Mouse (Mus musculus): ENCODE data around the gene Gm12216.
"Not testable (repeated sequence)": the region's sequence is repeated elsewhere in the genome, so short reads cannot be mapped to it uniquely, and the experiment has no call there.

The Gm12216 gene

GRCm38 (mm10) chr11:53770125-53770791 is 88.8 kb downstream of the Gm12216 start:
- DNase-seq (ENCODE audit: low read depth), result no peak

- peak; percentile 85 for DNase-seq (ENCODE audit: low read depth)
Measured at GRCm38 (mm10) chr11:53769760-53770124, 89.3 kb downstream of the Gm12216 start, which contains the start of gene Irf1. Gene Irf1 (plus strand): TSS chr11:53770014.

GRCm38 (mm10) chr11:53769185-53769576 is 89.9 kb downstream of the Gm12216 start:
- DNase-seq (ENCODE audit: low read depth), result no peak

GRCm38 (mm10) chr11:53768422-53769184 is 90.5 kb downstream of the Gm12216 start:
- no peak for DNase-seq (ENCODE audit: low read depth)

GRCm38 (mm10) chr11:53764581-53764980 is 94.5 kb downstream of the Gm12216 start:
- no peak for DNase-seq (ENCODE audit: low read depth)

- peak; percentile 78 for DNase-seq (ENCODE audit: low read depth)
Measured at GRCm38 (mm10) chr11:53763496-53764140, 95.4 kb downstream of the Gm12216 start.

- no peak for DNase-seq (ENCODE audit: low read depth)
Measured at GRCm38 (mm10) chr11:53762827-53763495, 96.1 kb downstream of the Gm12216 start.

GRCm38 (mm10) chr11:53762426-53762825 is 96.6 kb downstream of the Gm12216 start:
- no peak for DNase-seq (ENCODE audit: low read depth)

- no peak for DNase-seq (ENCODE audit: low read depth)
Measured at GRCm38 (mm10) chr11:53761822-53762221, 97.2 kb downstream of the Gm12216 start.

GRCm38 (mm10) chr11:53761284-53761683 is 97.8 kb downstream of the Gm12216 start:
- no peak for DNase-seq (ENCODE audit: low read depth)

- no peak for DNase-seq (ENCODE audit: low read depth)
Measured at GRCm38 (mm10) chr11:53759545-53760406, 99.3 kb downstream of the Gm12216 start.

GRCm38 (mm10) chr11:53758791-53759351 is 100.2 kb downstream of the Gm12216 start:
- no peak for DNase-seq (ENCODE audit: low read depth)

- not testable (repeated sequence) for DNase-seq (ENCODE audit: low read depth)
Measured at GRCm38 (mm10) chr11:53758033-53758432, 101.0 kb downstream of the Gm12216 start.

- no peak for DNase-seq (ENCODE audit: low read depth)
Measured at GRCm38 (mm10) chr11:53757612-53758011, 101.4 kb downstream of the Gm12216 start.

GRCm38 (mm10) chr11:53755011-53755595 is 104.0 kb downstream of the Gm12216 start:
- DNase-seq (ENCODE audit: low read depth), result no peak

GRCm38 (mm10) chr11:53749716-53750352 is 109.2 kb downstream of the Gm12216 start:
- DNase-seq (ENCODE audit: low read depth), result no peak

- DNase-seq (ENCODE audit: low read depth), result no peak
Measured at GRCm38 (mm10) chr11:53749306-53749705, 109.8 kb downstream of the Gm12216 start.

GRCm38 (mm10) chr11:53748614-53749013 is 110.4 kb downstream of the Gm12216 start:
- no peak for DNase-seq (ENCODE audit: low read depth)

- no peak for DNase-seq (ENCODE audit: low read depth)
Measured at GRCm38 (mm10) chr11:53747985-53748384, 111.1 kb downstream of the Gm12216 start.

GRCm38 (mm10) chr11:53745260-53745659 is 113.8 kb downstream of the Gm12216 start:
- no peak for DNase-seq (ENCODE audit: low read depth)

All from c-Kit-positive CD71-negative TER-119-negative erythroid progenitor cells, embryonic 14.5 days (primary cell).